Mouse (Mus musculus) forebrain, embryonic 11.5 days (tissue): Measurements from ENCODE around the gene Zfp536. TPM values are rescaled to one million over a fixed set of nuclear protein-coding genes. Genes with fewer than 3 reads are reported as not detected.

Experiments used
- ATAC-seq: fragments of 200-750 bp; cut with Nextera tagmentation; replicated peaks from 2 replicates; pipeline ENCODE4 v1.8.0; 2017; ENCODE audit warnings: moderate TSS enrichment; ENCODE audit not compliant: low FRiP score
- DNase-seq: peaks from one replicate; pipeline ENCODE4 v3.0.0-alpha.2; 2017; ENCODE audit warnings: low spot score
- H3K27ac ChIP-seq: fragments of 300-500 bp; sonication (generic); 2 replicates; pipeline ENCODE4 v1.5.1; 2014; ENCODE audit warnings: low read depth, low read length
- H3K27me3 ChIP-seq: fragments of 300-500 bp; sonication (generic); 2 replicates; pipeline ENCODE4 v1.6.1; 2014; ENCODE audit warnings: mild to moderate bottlenecking, low read length, mixed read lengths; ENCODE audit not compliant: control insufficient read depth, insufficient read depth
- H3K36me3 ChIP-seq: fragments of 300-500 bp; sonication (generic); 2 replicates; pipeline ENCODE4 v1.6.1; 2014; ENCODE audit warnings: mild to moderate bottlenecking, low read length, moderate library complexity, mixed read lengths; ENCODE audit not compliant: control insufficient read depth, insufficient read depth
- H3K4me1 ChIP-seq: fragments of 300-500 bp; sonication (generic); replicated peaks from 2 replicates; pipeline ENCODE4 v1.6.1; 2014; ENCODE audit warnings: low read length, mixed read lengths; ENCODE audit not compliant: control insufficient read depth, insufficient read depth
- H3K4me2 ChIP-seq: fragments of 300-500 bp; sonication (generic); 2 replicates; pipeline ENCODE4 v1.6.1; 2014; ENCODE audit warnings: low read depth, mild to moderate bottlenecking, low read length, moderate library complexity, mixed read lengths; ENCODE audit not compliant: severe bottlenecking
- H3K4me3 ChIP-seq: fragments of 300-500 bp; sonication (generic); 2 replicates; pipeline ENCODE4 v1.5.1; 2014; ENCODE audit warnings: low read depth, low read length
- H3K9ac ChIP-seq: fragments of 300-500 bp; sonication (generic); 2 replicates; pipeline ENCODE4 v1.6.1; 2014; ENCODE audit warnings: low read length
- H3K9me3 ChIP-seq: fragments of 300-500 bp; sonication (generic); 2 replicates; pipeline ENCODE4 v1.6.1; 2016; ENCODE audit warnings: low read length, mixed read lengths; ENCODE audit not compliant: control insufficient read depth
- WGBS: fragments of 180-500 bp; shearing (Covaris S2); extraction: QIAGEN DNeasy Blood & Tissue Kit; methylation state at CpG from one replicate; pipeline ENCODE4 v1.1.7; 2014; 5-methylcytosine and 5-hydroxymethylcytosine counted together
- polyA plus RNA-seq: library from polyadenylated mRNA; unstranded; fragments of >200 nt; fragmentation: Nextera tagmentation; extraction: Ambion mirVana; gene quantifications from 2 replicates; pipeline ENCODE4 v1.2.1, GENCODE M21; 2014

The Zfp536 gene
- polyA plus RNA-seq, 1 experiment from 2014 or later, result 41.8 TPM

DNA sequence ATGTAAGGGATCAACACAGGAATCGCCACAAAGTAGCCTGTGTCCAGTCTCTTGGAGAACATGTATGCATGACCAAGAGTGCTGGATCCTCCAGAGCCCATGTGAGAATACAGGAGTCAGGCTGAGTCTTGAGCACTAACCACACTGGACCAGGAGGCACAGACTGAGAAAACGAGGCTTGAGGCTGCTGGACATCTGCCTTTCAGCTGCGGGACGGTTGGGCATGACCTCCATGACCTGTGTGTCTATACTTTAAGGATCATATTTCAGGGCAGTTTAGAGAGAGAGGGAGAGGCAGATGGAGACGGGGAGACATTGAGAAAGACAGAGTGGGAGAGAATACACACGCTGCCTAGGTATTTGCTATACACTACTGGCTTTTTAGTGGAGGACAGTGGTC is 229.4 kb downstream of the Zfp536 start:
- WGBS, result 38% methylated on average over 6 of the region's 6 CpGs
- H3K27me3 ChIP-seq, result no peaks in the 10 kb centered on the region
- DNase-seq, result no peak
- H3K36me3 ChIP-seq, result no peaks in the 10 kb centered on the region
- no peak for ATAC-seq
- no peak overlapping the region for H3K4me3 ChIP-seq
- H3K27ac ChIP-seq, result no peak overlapping the region
- H3K9ac ChIP-seq, result no peak overlapping the region
- H3K9me3 ChIP-seq, result no peaks in the 10 kb centered on the region
- no peak overlapping the region for H3K4me2 ChIP-seq
- H3K4me1 ChIP-seq, result 0 out of 2 replicates have a peak, but pooled peaks cover 4% of the 10 kb centered on the region

- H3K4me1 ChIP-seq, result 0 out of 2 replicates have a peak, but pooled peaks cover 4% of the 10 kb centered on the region
- 89% methylated on average over 7 of the region's 7 CpGs for WGBS
- no peak overlapping the region for H3K4me3 ChIP-seq
- H3K36me3 ChIP-seq, result no peaks in the 10 kb centered on the region
- DNase-seq, result no peak
- no peak overlapping the region for H3K27ac ChIP-seq
- H3K4me2 ChIP-seq, result no peak overlapping the region
- no peaks in the 10 kb centered on the region for H3K9me3 ChIP-seq
- ATAC-seq, result no peak
- H3K9ac ChIP-seq, result no peak overlapping the region
- H3K27me3 ChIP-seq, result no peaks in the 10 kb centered on the region
Observed at GRCm38 (mm10) chr7:37542951-37543350, 230.5 kb downstream of the Zfp536 start.

DNA sequence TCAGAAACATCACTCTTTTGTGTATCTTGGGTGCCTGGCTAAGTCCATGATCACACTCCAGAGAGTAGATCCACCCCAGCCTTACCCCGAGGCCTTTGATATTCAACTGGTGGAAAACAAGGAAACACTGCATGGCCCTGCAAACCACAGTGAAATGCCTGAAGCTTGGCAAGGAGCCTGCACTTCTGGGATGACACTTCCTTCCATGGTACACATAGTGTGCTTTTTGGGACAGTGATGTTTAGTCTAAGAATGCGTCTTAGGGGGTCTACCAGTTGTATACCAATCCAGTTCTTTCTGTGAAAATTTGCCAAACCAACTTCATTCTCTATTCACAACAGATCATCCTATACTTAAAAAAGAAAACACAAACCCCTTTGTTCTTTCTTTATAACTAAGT is 242.3 kb downstream of the Zfp536 start:
- DNase-seq (no peak), ATAC-seq (no peak)
- no peaks in the 10 kb centered on the region for H3K27me3 ChIP-seq
- H3K9me3 ChIP-seq, result no peaks in the 10 kb centered on the region
- H3K4me2 ChIP-seq, result no peak overlapping the region
- no peak overlapping the region for H3K27ac ChIP-seq
- WGBS, result 93% methylated on average over 2 of the region's 2 CpGs
- no peaks in the 10 kb centered on the region for H3K36me3 ChIP-seq
- no peak overlapping the region for H3K4me3 ChIP-seq
- no peak overlapping the region for H3K9ac ChIP-seq
- no peaks in the 10 kb centered on the region for H3K4me1 ChIP-seq

DNA sequence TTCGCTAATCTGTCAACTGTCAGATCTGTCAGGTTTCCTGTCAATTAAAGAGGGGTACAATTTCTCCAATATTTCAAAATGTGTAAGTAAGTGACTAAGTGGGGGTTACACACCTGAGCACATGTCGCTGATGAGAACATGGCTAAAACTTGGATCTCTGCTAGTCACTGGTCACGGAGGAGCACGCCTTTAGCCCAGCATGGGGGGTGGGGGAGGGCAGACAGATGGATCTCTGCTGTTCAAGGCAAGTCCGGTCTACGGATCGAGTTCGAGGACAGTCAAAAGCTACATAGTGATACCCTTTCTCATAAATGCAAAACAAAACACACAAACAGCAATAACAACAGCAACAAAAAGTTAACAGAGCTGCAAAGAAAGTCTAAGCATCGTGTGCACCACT is 245.1 kb downstream of the Zfp536 start:
- ATAC-seq, result no peak
- WGBS, result 89% methylated on average over 9 of the region's 9 CpGs

GRCm38 (mm10) chr7:37527890-37528289 is 245.6 kb downstream of the Zfp536 start:
- no peak overlapping the region for H3K4me3 ChIP-seq
- WGBS, result 97% methylated on average over 2 of the region's 2 CpGs
- H3K9ac ChIP-seq, result no peak overlapping the region
- ATAC-seq, result no peak
- H3K36me3 ChIP-seq, result no peaks in the 10 kb centered on the region
- no peak overlapping the region for H3K4me2 ChIP-seq
- H3K27me3 ChIP-seq, result no peaks in the 10 kb centered on the region
- no peak overlapping the region for H3K27ac ChIP-seq
- H3K9me3 ChIP-seq, result no peaks in the 10 kb centered on the region
- no peak for DNase-seq
- H3K4me1 ChIP-seq, result no peaks in the 10 kb centered on the region

More for the DNA sequence above, 245.1 kb downstream of the Zfp536 start:
- H3K9ac ChIP-seq, result no peak overlapping the region
- H3K4me3 ChIP-seq, result no peak overlapping the region
- no peak overlapping the region for H3K27ac ChIP-seq
- H3K27me3 ChIP-seq, result no peaks in the 10 kb centered on the region
- H3K9me3 ChIP-seq, result no peaks in the 10 kb centered on the region
- no peak overlapping the region for H3K4me2 ChIP-seq
- no peaks in the 10 kb centered on the region for H3K4me1 ChIP-seq
- H3K36me3 ChIP-seq, result no peaks in the 10 kb centered on the region
- no peak for DNase-seq

- Histone ChIP-seq H3K4me2 (no peak overlapping the region), H3K4me3 (no peak overlapping the region), H3K27me3 (no peaks in the 10 kb centered on the region), H3K36me3 (no peaks in the 10 kb centered on the region), H3K4me1 (no peaks in the 10 kb centered on the region), H3K27ac (no peak overlapping the region), H3K9ac (no peak overlapping the region), H3K9me3 (no peaks in the 10 kb centered on the region)
- DNase-seq (no peak), ATAC-seq (no peak)
- 75% methylated on average over 2 of the region's 2 CpGs for WGBS
Observed at GRCm38 (mm10) chr7:37521407-37521806, 252.0 kb downstream of the Zfp536 start.

- no peak overlapping the region for H3K9ac ChIP-seq
- H3K9me3 ChIP-seq, result no peaks in the 10 kb centered on the region
- no peaks in the 10 kb centered on the region; the same call in 1 of the 2 replicates for H3K4me1 ChIP-seq
- no peak for DNase-seq
- no peak overlapping the region for H3K27ac ChIP-seq
- WGBS, result 92% methylated on average over 8 of the region's 8 CpGs
- ATAC-seq, result no peak
- no peak overlapping the region for H3K4me3 ChIP-seq
- H3K27me3 ChIP-seq, result no peaks in the 10 kb centered on the region
- H3K36me3 ChIP-seq, result no peaks in the 10 kb centered on the region
- no peak overlapping the region for H3K4me2 ChIP-seq
Observed at GRCm38 (mm10) chr7:37510933-37511675, 262.3 kb downstream of the Zfp536 start.

GRCm38 (mm10) chr7:37509700-37510099 is 263.7 kb downstream of the Zfp536 start:
- H3K27ac ChIP-seq, result no peak overlapping the region

DNA sequence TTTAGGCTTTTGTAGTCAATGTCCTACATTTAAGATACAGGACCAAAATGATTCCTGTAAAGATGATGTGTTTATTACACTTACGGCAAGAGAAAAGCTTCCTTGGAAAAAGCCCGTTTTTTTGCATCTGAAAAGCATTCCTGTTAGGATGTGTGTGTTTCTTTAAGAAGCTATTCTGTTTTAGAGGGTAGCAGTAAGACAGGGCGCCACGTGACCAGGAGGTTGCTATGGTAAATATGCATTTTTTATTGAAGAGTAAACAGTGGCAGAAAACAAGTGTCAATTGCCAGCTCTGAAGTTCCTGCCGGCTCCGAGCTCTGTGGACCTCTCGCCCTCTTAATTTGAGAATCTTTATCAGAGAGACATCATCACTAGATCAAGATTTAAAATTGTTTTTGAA is 267.9 kb downstream of the Zfp536 start:
- Histone ChIP-seq H3K36me3 (no peaks in the 10 kb centered on the region), H3K4me2 (no peak overlapping the region), H3K27ac (no peak overlapping the region), H3K27me3 (no peaks in the 10 kb centered on the region), H3K9me3 (no peaks in the 10 kb centered on the region), H3K4me1 (no peaks in the 10 kb centered on the region), H3K4me3 (no peak overlapping the region), H3K9ac (no peak overlapping the region)
- ATAC-seq (no peak), DNase-seq (no peak)
- WGBS, result 73% methylated on average over 7 of the region's 7 CpGs

More at GRCm38 (mm10) chr7:37509700-37510099, 263.7 kb downstream of the Zfp536 start:
- Histone ChIP-seq H3K9ac (no peak overlapping the region), H3K4me3 (no peak overlapping the region), H3K36me3 (no peaks in the 10 kb centered on the region), H3K4me2 (no peak overlapping the region), H3K9me3 (no peaks in the 10 kb centered on the region), H3K4me1 (no peaks in the 10 kb centered on the region; the same call in 1 of the 2 replicates), H3K27me3 (no peaks in the 10 kb centered on the region)
- WGBS, result 73% methylated on average over 9 of the region's 9 CpGs
- ATAC-seq (no peak), DNase-seq (no peak)
